Mouse (Mus musculus) CH12.LX (cell line): ENCODE measurements around the gene Sema3a.

Source experiments
- CTCF ChIP-seq, 2 experiments: IDR thresholded peaks in 1 of 2; conservative IDR thresholded peaks in 1 of 2; 2 replicates each; pipeline ENCODE4 v1.5.1; 2011 to 2012; ENCODE audit warnings: low read depth in 2 of 2, low read length in 2 of 2, improper control_type of control experiment in 1 of 2, inconsistent platforms in 1 of 2, mild to moderate bottlenecking in 1 of 2, moderate library complexity in 1 of 2
- EP300 ChIP-seq: IDR thresholded peaks from 2 replicates; pipeline ENCODE4 v1.6.1; 2011; ENCODE audit warnings: low read length, improper control_type of control experiment
- HCFC1 ChIP-seq: IDR thresholded peaks from 2 replicates; pipeline ENCODE4 v1.6.1; 2012; ENCODE audit warnings: low read depth, mild to moderate bottlenecking, inconsistent platforms, low read length, improper control_type of control experiment
- MAFK ChIP-seq: IDR thresholded peaks from 2 replicates; pipeline ENCODE4 v1.6.1; 2011; ENCODE audit warnings: low read length, improper control_type of control experiment; ENCODE audit not compliant: insufficient replicate concordance
- POLR2A ChIP-seq: IDR thresholded peaks from 2 replicates; pipeline ENCODE4 v1.6.1; 2011; ENCODE audit warnings: low read depth, mild to moderate bottlenecking, improper control_type of control experiment, low read length
- RCOR1 ChIP-seq: conservative IDR thresholded peaks from 2 replicates; pipeline ENCODE4 v1.6.1; 2012; ENCODE audit warnings: low read depth, mild to moderate bottlenecking, inconsistent platforms, low read length, improper control_type of control experiment
- SMC3 ChIP-seq: IDR thresholded peaks from 2 replicates; pipeline ENCODE4 v1.6.1; 2011; ENCODE audit warnings: low read depth, low read length, improper control_type of control experiment
- ZMIZ1 ChIP-seq: IDR thresholded peaks from 2 replicates; pipeline ENCODE4 v1.6.1; 2012; ENCODE audit warnings: low read depth, mild to moderate bottlenecking, inconsistent platforms, low read length, improper control_type of control experiment

GRCm38 (mm10) chr5:13549080-13549479 is 423.9 kb downstream of the Sema3a start:
- no peak for TF ChIP-seq CTCF (conservative IDR thresholded peaks at IDR 0.05 in 1 of 2, IDR thresholded peaks at IDR 0.05 in 1 of 2; ENCODE audit: low read depth in 2 of 2, low read length in 2 of 2)
- no peak for TF ChIP-seq HCFC1
- no peak for TF ChIP-seq ZMIZ1
- no peak for TF ChIP-seq EP300
- TF ChIP-seq RCOR1, result no peak
- no peak for TF ChIP-seq MAFK
- no peak for TF ChIP-seq POLR2A
- TF ChIP-seq SMC3, result no peak
